Mouse (Mus musculus) CH12.LX (cell line): ENCODE results near the gene Pds5b.
"Not testable (repeated sequence)": the region's sequence is repeated elsewhere in the genome, so short reads cannot be mapped to it uniquely, and the experiment has no call there.

Experiments used
- CHD2 ChIP-seq: IDR thresholded peaks from 2 replicates; pipeline ENCODE4 v1.6.1; 2011; ENCODE audit warnings: low read length, improper control_type of control experiment
- CTCF ChIP-seq, 2 experiments: IDR thresholded peaks in 1 of 2; conservative IDR thresholded peaks in 1 of 2; 2 replicates each; pipeline ENCODE4 v1.5.1; 2011 to 2012; ENCODE audit warnings: low read depth in 2 of 2, low read length in 2 of 2, improper control_type of control experiment in 1 of 2, inconsistent platforms in 1 of 2, mild to moderate bottlenecking in 1 of 2, moderate library complexity in 1 of 2
- ELF1 ChIP-seq: IDR thresholded peaks from 2 replicates; pipeline ENCODE4 v1.6.1; 2014; ENCODE audit warnings: low read depth, mild to moderate bottlenecking, inconsistent platforms, low read length, improper control_type of control experiment
- EP300 ChIP-seq: IDR thresholded peaks from 2 replicates; pipeline ENCODE4 v1.6.1; 2011; ENCODE audit warnings: low read length, improper control_type of control experiment
- HCFC1 ChIP-seq: IDR thresholded peaks from 2 replicates; pipeline ENCODE4 v1.6.1; 2012; ENCODE audit warnings: low read depth, mild to moderate bottlenecking, inconsistent platforms, low read length, improper control_type of control experiment
- ZNF384 ChIP-seq: IDR thresholded peaks from 2 replicates; pipeline ENCODE4 v1.6.1; 2012; ENCODE audit warnings: low read depth, low read length, improper control_type of control experiment, inconsistent platforms

GRCm38 (mm10) chr5:150663926-150664325 is 9.6 kb upstream of the Pds5b start:
- TF ChIP-seq EP300; CTCF (conservative IDR thresholded peaks at IDR 0.05 in 1 of 2, IDR thresholded peaks at IDR 0.05 in 1 of 2; ENCODE audit: low read depth in 2 of 2, low read length in 2 of 2); CHD2; ZNF384; HCFC1; ELF1: not testable (repeated sequence)
